Mouse (Mus musculus): ENCODE results near the gene Wdr95.

GRCm38 (mm10) chr5:149510323-149510722, 18.2 kb upstream of the Wdr95 start:
- no peak for TF ChIP-seq CTCF (IDR thresholded peaks at IDR 0.05; ENCODE audit: extremely low read depth, insufficient read depth, insufficient read length, insufficient replicate concordance)
- no peak for TF ChIP-seq POLR2A (IDR thresholded peaks at IDR 0.05; ENCODE audit: low read depth, low read length)
